In genomic region chr17:23675564-23676281, GRCm38 (mm10) we compare ENCODE assay signal across 8 mouse cellular contexts. TPM values are rescaled to one million over a fixed set of nuclear protein-coding genes. Genes with fewer than 3 reads are reported as not detected.
A peak's percentile ranks its signal among the peaks of the same experiment; 100 is the strongest.
DNase-seq lines count a peak whose midpoint lies in the region; ATAC-seq lines count a peak whose summit lies in the region.

No protein-coding gene starts in this region.

- no peaks in the 10 kb centered on the region for H3K36me3 ChIP-seq in forebrain, embryonic 14.5 days (ENCODE audit: control insufficient read depth, insufficient read depth, low read length)
- H3K36me3 ChIP-seq in hindbrain, embryonic 10.5 days: peaks cover 1% of the 10 kb centered on the region
- no peaks in the 10 kb centered on the region for H3K36me3 ChIP-seq in limb, embryonic 15.5 days
- H3K36me3 ChIP-seq in midbrain, embryonic 15.5 days (replicated peaks): no peaks in the 10 kb centered on the region

- H3K9me3 ChIP-seq in forebrain, embryonic 14.5 days (replicated peaks; ENCODE audit: control insufficient read depth, low read length): no peaks in the 10 kb centered on the region
- no peaks in the 10 kb centered on the region for H3K9me3 ChIP-seq in hindbrain, embryonic 10.5 days
- no peaks in the 10 kb centered on the region for H3K9me3 ChIP-seq in limb, embryonic 15.5 days
- no peaks in the 10 kb centered on the region for H3K9me3 ChIP-seq in midbrain, embryonic 15.5 days

- no peak overlapping the region for H3K27ac ChIP-seq in forebrain, embryonic 14.5 days (ENCODE audit: low read depth, low read length)
- no peak overlapping the region; the same call in 1 of the 2 replicates for H3K27ac ChIP-seq in hindbrain, embryonic 10.5 days
- H3K27ac ChIP-seq in limb, embryonic 15.5 days: peak overlapping the region; percentile 79
- no peak overlapping the region for H3K27ac ChIP-seq in midbrain, embryonic 15.5 days

- WGBS in forebrain, embryonic 14.5 days: 10% methylated on average over 15 of the region's 15 CpGs
- 8% methylated on average over 15 of the region's 15 CpGs for WGBS in hindbrain, embryonic 10.5 days
- 9% methylated on average over 15 of the region's 15 CpGs for WGBS in limb, embryonic 15.5 days
- 10% methylated on average over 15 of the region's 15 CpGs for WGBS in midbrain, embryonic 15.5 days

- H3K4me3 ChIP-seq in forebrain, embryonic 14.5 days (ENCODE audit: low read depth, low read length): peak overlapping the region; percentile 45
- H3K4me3 ChIP-seq in hindbrain, embryonic 10.5 days: peak overlapping the region; percentile 60
- peak overlapping the region; percentile 64 for H3K4me3 ChIP-seq in limb, embryonic 15.5 days
- H3K4me3 ChIP-seq in midbrain, embryonic 15.5 days: peak overlapping the region; percentile 45

- peaks cover 19% of the 10 kb centered on the region for H3K4me1 ChIP-seq in forebrain, embryonic 14.5 days (ENCODE audit: control insufficient read depth, insufficient read depth, low read length)
- H3K4me1 ChIP-seq in hindbrain, embryonic 10.5 days (replicated peaks): peaks cover 58% of the 10 kb centered on the region
- H3K4me1 ChIP-seq in limb, embryonic 15.5 days: peaks cover 54% of the 10 kb centered on the region
- peaks cover 46% of the 10 kb centered on the region for H3K4me1 ChIP-seq in midbrain, embryonic 15.5 days

- H3K27me3 ChIP-seq in forebrain, embryonic 14.5 days (replicated peaks; ENCODE audit: control insufficient read depth, insufficient read depth, low read length): peaks cover 40% of the 10 kb centered on the region
- H3K27me3 ChIP-seq in hindbrain, embryonic 10.5 days (ENCODE audit: insufficient read depth, poor library complexity, severe bottlenecking): peaks cover 67% of the 10 kb centered on the region
- peaks cover 24% of the 10 kb centered on the region for H3K27me3 ChIP-seq in limb, embryonic 15.5 days
- H3K27me3 ChIP-seq in midbrain, embryonic 15.5 days (replicated peaks): peaks cover 57% of the 10 kb centered on the region

- peak; percentile 41 to 53 for DNase-seq in monocyte, adult 2 months (ENCODE audit: low read depth in 1 of 2, low spot score in 2 of 2)
- DNase-seq in adrenal gland, postnatal 25 days: peak; percentile 83
- DNase-seq in forebrain, embryonic 14.5 days (ENCODE audit: low spot score): no peak
- DNase-seq in hindbrain, embryonic 10.5 days (ENCODE audit: low spot score): no peak
- no peak for DNase-seq in right cerebral cortex, postnatal 14 days

- H3K9ac ChIP-seq in forebrain, embryonic 14.5 days (ENCODE audit: low read length): 0 out of 2 replicates have a peak overlapping the region, but pooled peaks have one; percentile 60
- peak overlapping the region; percentile 46 for H3K9ac ChIP-seq in limb, embryonic 15.5 days
- H3K9ac ChIP-seq in midbrain, embryonic 15.5 days: no peak overlapping the region

- H3K4me2 ChIP-seq in forebrain, embryonic 14.5 days (ENCODE audit: low read length): peak overlapping the region; percentile 93
- peak overlapping the region; percentile 95 for H3K4me2 ChIP-seq in limb, embryonic 15.5 days
- H3K4me2 ChIP-seq in midbrain, embryonic 15.5 days: peak overlapping the region; percentile 88

- no peak for ATAC-seq in monocyte, adult 5-6 weeks (replicated peaks; ENCODE audit: insufficient number of reproducible peaks, low FRiP score, low TSS enrichment, poor library complexity, severe bottlenecking)
- no peak for ATAC-seq in forebrain, embryonic 14.5 days
- ATAC-seq in limb, embryonic 15.5 days (ENCODE audit: insufficient number of reproducible peaks, low FRiP score, low TSS enrichment, low read depth): no peak
- no peak for ATAC-seq in midbrain, embryonic 15.5 days (replicated peaks)

RNA-seq across cellular contexts. Expression of gene Tnfrsf12a, which starts 1.5 kb away (rescaled TPM):
- 29.6 to 37.5 TPM (median 33.9 TPM) in 3 replicates for total RNA-seq in monocyte, adult 5-6 weeks (2017)
- 76.5 and 130 TPM in 2 replicates for total RNA-seq in adrenal gland, postnatal 25 days (2021)
- 2.6 and 2.9 TPM in 2 replicates for polyA plus RNA-seq in forebrain, embryonic 14.5 days (2014; fragmentation: Nextera tagmentation; extraction: Ambion mirVana)
- 2.7 and 7.1 TPM in 2 replicates for polyA plus RNA-seq in hindbrain, embryonic 10.5 days (2016; fragmentation: Nextera tagmentation; extraction: Ambion mirVana)
- 28.0 and 43.9 TPM in 2 replicates for polyA plus RNA-seq in limb, embryonic 15.5 days (2015; fragmentation: Nextera tagmentation; extraction: Ambion mirVana)
- 2.4 and 2.5 TPM in 2 replicates for polyA plus RNA-seq in midbrain, embryonic 15.5 days (2015; fragmentation: Nextera tagmentation; extraction: Ambion mirVana)

RNA-seq across cellular contexts. Expression of gene Thoc6, which starts 2.0 kb away (rescaled TPM):
- total RNA-seq in monocyte, adult 5-6 weeks (2017): 20.3 to 21.9 TPM (median 21.2 TPM) in 3 replicates
- 31.2 and 31.8 TPM in 2 replicates for total RNA-seq in adrenal gland, postnatal 25 days (2021)
- 43.8 and 45.9 TPM in 2 replicates for polyA plus RNA-seq in forebrain, embryonic 14.5 days (2014; fragmentation: Nextera tagmentation; extraction: Ambion mirVana)
- polyA plus RNA-seq in hindbrain, embryonic 10.5 days (2016; fragmentation: Nextera tagmentation; extraction: Ambion mirVana): 72.7 and 80.2 TPM in 2 replicates
- 38.8 and 43.2 TPM in 2 replicates for polyA plus RNA-seq in limb, embryonic 15.5 days (2015; fragmentation: Nextera tagmentation; extraction: Ambion mirVana)
- polyA plus RNA-seq in midbrain, embryonic 15.5 days (2015; fragmentation: Nextera tagmentation; extraction: Ambion mirVana): 39.1 and 42.9 TPM in 2 replicates

RNA-seq across cellular contexts. Expression of gene Hcfc1r1, which starts 2.3 kb away (rescaled TPM):
- 36.7 to 49.3 TPM (median 38.3 TPM) in 3 replicates for total RNA-seq in monocyte, adult 5-6 weeks (2017)
- total RNA-seq in adrenal gland, postnatal 25 days (2021): 139 and 171 TPM in 2 replicates
- 107 and 112 TPM in 2 replicates for polyA plus RNA-seq in forebrain, embryonic 14.5 days (2014; fragmentation: Nextera tagmentation; extraction: Ambion mirVana)
- 34.0 and 45.4 TPM in 2 replicates for polyA plus RNA-seq in hindbrain, embryonic 10.5 days (2016; fragmentation: Nextera tagmentation; extraction: Ambion mirVana)
- polyA plus RNA-seq in limb, embryonic 15.5 days (2015; fragmentation: Nextera tagmentation; extraction: Ambion mirVana): 84.2 and 99.2 TPM in 2 replicates
- 120 and 121 TPM in 2 replicates for polyA plus RNA-seq in midbrain, embryonic 15.5 days (2015; fragmentation: Nextera tagmentation; extraction: Ambion mirVana)

RNA-seq across cellular contexts. Expression of gene Cldn6, which starts 3.3 kb away (rescaled TPM):
- not detected in 3 replicates for total RNA-seq in monocyte, adult 5-6 weeks (2017)
- not detected in 2 replicates for total RNA-seq in adrenal gland, postnatal 25 days (2021)
- polyA plus RNA-seq in forebrain, embryonic 14.5 days (2014; fragmentation: Nextera tagmentation; extraction: Ambion mirVana): 0.24 and 0.25 TPM in 2 replicates
- 20.8 and 54.2 TPM in 2 replicates for polyA plus RNA-seq in hindbrain, embryonic 10.5 days (2016; fragmentation: Nextera tagmentation; extraction: Ambion mirVana)
- 7.0 and 10.1 TPM in 2 replicates for polyA plus RNA-seq in limb, embryonic 15.5 days (2015; fragmentation: Nextera tagmentation; extraction: Ambion mirVana)
- 0.23 TPM in 1 of 2 replicates, not detected in the other for polyA plus RNA-seq in midbrain, embryonic 15.5 days (2015; fragmentation: Nextera tagmentation; extraction: Ambion mirVana)

RNA-seq across cellular contexts. Expression of gene Cldn9, which starts 8.1 kb away (rescaled TPM):
- total RNA-seq in monocyte, adult 5-6 weeks (2017): not detected in 3 replicates
- not detected in 2 replicates for total RNA-seq in adrenal gland, postnatal 25 days (2021)
- polyA plus RNA-seq in forebrain, embryonic 14.5 days (2014; fragmentation: Nextera tagmentation; extraction: Ambion mirVana): 1.6 and 2.3 TPM in 2 replicates
- 6.3 and 13.1 TPM in 2 replicates for polyA plus RNA-seq in hindbrain, embryonic 10.5 days (2016; fragmentation: Nextera tagmentation; extraction: Ambion mirVana)
- 5.1 and 5.8 TPM in 2 replicates for polyA plus RNA-seq in limb, embryonic 15.5 days (2015; fragmentation: Nextera tagmentation; extraction: Ambion mirVana)
- 0.68 and 0.89 TPM in 2 replicates for polyA plus RNA-seq in midbrain, embryonic 15.5 days (2015; fragmentation: Nextera tagmentation; extraction: Ambion mirVana)

Comparison
In these comparisons a context has a peak if more than half of its experiments do, and no peak if none do; other contexts are left out.
1. DNase-seq: peak in monocyte, adult 2 months (2 of 2) and adrenal gland, postnatal 25 days (single experiment); none in forebrain, embryonic 14.5 days (single experiment), hindbrain, embryonic 10.5 days (single experiment) and right cerebral cortex, postnatal 14 days (single experiment).
2. Peak in every context shown above with its lines, with median percentiles within 50 percentile points of each other: H3K4me2 ChIP-seq and H3K4me3 ChIP-seq.